Mouse (Mus musculus): Measurements from ENCODE around the gene Rbm6. TPM values are rescaled to one million over a fixed set of nuclear protein-coding genes. Genes with fewer than 3 reads are reported as not detected.

Rbm6 gene
- polyA plus RNA-seq (2012; rRNA removed; ENCODE audit: low replicate concordance), result 12.7 and 27.8 TPM in 2 replicates

GRCm38 (mm10) chr9:107873137-107873536, at the start of gene Rbm6:
Gene Rbm6, minus strand, starts transcription at chr9:107873237.

GRCm38 (mm10) chr9:107906252-107906966, 33.4 kb upstream of the Rbm6 start, which contains the start of gene Mst1r:
Gene Mst1r, plus strand, starts transcription at chr9:107906873.

DNA sequence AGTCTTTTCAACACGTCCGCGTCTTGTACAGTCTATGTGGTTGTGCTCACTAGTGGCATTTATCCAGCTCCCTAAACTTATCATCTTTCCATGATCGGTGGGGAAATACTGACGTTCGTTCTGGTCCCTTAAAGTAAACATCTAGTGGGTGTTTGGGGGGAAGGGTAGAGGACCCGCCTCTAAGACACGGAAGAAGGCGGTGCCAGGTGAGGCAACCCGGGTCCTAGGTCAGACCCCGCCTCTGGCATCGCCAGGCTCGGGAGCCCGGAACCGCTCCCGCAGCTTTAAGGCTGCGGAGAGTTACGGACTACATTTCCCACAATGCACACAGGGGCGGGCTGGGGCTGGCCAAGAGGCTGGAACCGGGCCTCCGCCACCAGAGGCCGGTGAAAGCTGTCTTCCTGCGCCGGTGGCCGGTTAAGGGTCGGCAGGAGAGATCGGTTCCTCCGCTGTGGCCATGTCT, 14.8 kb upstream of the Rbm6 start, which contains the start of gene Mon1a:
Gene Mon1a (plus strand): TSS at position 348 of the 463 bp plus-strand sequence.

DNA sequence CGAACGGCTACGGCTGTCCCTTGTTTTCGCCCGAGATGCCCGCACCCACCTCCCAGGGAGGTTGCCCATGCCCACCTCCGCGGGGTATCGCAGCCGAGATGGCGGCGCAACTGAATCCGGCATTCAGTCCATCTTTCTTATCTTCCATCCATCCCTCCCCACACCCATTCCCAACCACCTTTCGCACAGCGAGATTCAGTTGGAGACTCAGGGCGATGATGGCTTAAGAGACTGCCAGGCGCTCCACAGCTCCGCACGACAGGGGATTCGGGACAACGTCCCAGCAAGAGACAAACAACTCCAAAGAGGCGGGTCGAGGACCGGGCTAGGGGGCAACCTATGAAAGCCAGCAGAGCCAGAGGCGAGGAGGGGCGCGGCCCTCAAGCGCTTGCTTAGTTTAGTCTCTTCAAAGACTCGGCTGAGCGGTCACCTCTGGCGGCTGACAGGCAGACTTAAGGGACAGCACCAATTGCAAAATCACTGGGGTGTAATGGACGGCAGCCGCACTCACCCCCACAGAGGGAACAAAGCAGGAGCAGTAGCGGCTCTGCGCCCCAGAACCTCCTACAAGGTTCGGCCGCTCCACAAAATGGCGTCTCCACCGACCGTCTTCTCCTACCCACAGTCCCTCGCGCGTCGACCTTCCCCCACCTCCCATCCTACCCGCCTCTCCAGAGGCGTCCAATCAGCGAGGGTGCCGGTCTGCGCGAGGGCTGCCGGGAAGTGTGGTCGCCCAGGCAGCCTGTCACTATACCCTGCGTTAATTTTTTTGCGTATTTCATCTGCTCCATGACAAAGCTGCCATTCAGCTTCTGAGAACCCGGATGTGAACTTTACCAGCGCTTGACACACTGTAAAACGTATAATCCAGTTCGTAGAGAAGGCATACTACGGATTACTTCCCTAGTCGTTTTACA, 102.4 kb downstream of the Rbm6 start, which contains the start of gene Rbm5:
Gene Rbm5 (minus strand): TSS at position 623 of the 917 bp plus-strand sequence.

Other genes with a start within 250 kb of the Rbm6 start
- gene Gnai2, start 237.9 kb downstream of the Rbm6 start, polyA plus RNA-seq (2012; rRNA removed; ENCODE audit: low replicate concordance), result 728 and 772 TPM in 2 replicates
- gene Slc38a3, start 203.7 kb downstream of the Rbm6 start, polyA plus RNA-seq (2012; rRNA removed; ENCODE audit: low replicate concordance), result 13.1 and 66.0 TPM in 2 replicates
- gene Gnat1, start 193.5 kb downstream of the Rbm6 start, polyA plus RNA-seq (2012; rRNA removed; ENCODE audit: low replicate concordance), result 0.06 TPM in 1 of 2 replicates, not detected in the other
- gene Sema3f, start 162.8 kb downstream of the Rbm6 start, polyA plus RNA-seq (2012; rRNA removed; ENCODE audit: low replicate concordance), result 59.1 and 84.4 TPM in 2 replicates
- gene Rbm5, start 102.2 kb downstream of the Rbm6 start, polyA plus RNA-seq (2012; rRNA removed; ENCODE audit: low replicate concordance), result 75.3 and 160 TPM in 2 replicates
- gene Mon1a, start 14.9 kb upstream of the Rbm6 start, polyA plus RNA-seq (2012; rRNA removed; ENCODE audit: low replicate concordance), result 37.2 and 51.7 TPM in 2 replicates
- gene Mst1r, start 33.6 kb upstream of the Rbm6 start, polyA plus RNA-seq (2012; rRNA removed; ENCODE audit: low replicate concordance), result 25.5 and 40.2 TPM in 2 replicates
- not detected in 2 replicates for gene Actl11, start 55.2 kb upstream of the Rbm6 start, polyA plus RNA-seq (2012; rRNA removed; ENCODE audit: low replicate concordance)
- gene Camkv, start 62.4 kb upstream of the Rbm6 start, polyA plus RNA-seq (2012; rRNA removed; ENCODE audit: low replicate concordance), result 0.09 and 0.12 TPM in 2 replicates
- 0.79 and 1.3 TPM in 2 replicates for gene Traip, start 76.9 kb upstream of the Rbm6 start, polyA plus RNA-seq (2012; rRNA removed; ENCODE audit: low replicate concordance)
- 138 and 151 TPM in 2 replicates for gene Uba7, start 102.3 kb upstream of the Rbm6 start, polyA plus RNA-seq (2012; rRNA removed; ENCODE audit: low replicate concordance)
- 0.19 and 0.40 TPM in 2 replicates for gene Gm20661, start 109.8 kb upstream of the Rbm6 start, polyA plus RNA-seq (2012; rRNA removed; ENCODE audit: low replicate concordance)
- 31.5 and 37.3 TPM in 2 replicates for gene Inka1, start 112.6 kb upstream of the Rbm6 start, polyA plus RNA-seq (2012; rRNA removed; ENCODE audit: low replicate concordance)
- gene Cdhr4, start 119.3 kb upstream of the Rbm6 start, polyA plus RNA-seq (2012; rRNA removed; ENCODE audit: low replicate concordance), result 3.2 and 4.0 TPM in 2 replicates
- gene Gm20662, start 123.1 kb upstream of the Rbm6 start, polyA plus RNA-seq (2012; rRNA removed; ENCODE audit: low replicate concordance), result 2.6 and 3.1 TPM in 2 replicates
- gene Ip6k1, start 129.3 kb upstream of the Rbm6 start, polyA plus RNA-seq (2012; rRNA removed; ENCODE audit: low replicate concordance), result 98.0 and 170 TPM in 2 replicates
- 14.5 and 16.3 TPM in 2 replicates for gene Gmppb, start 176.0 kb upstream of the Rbm6 start, polyA plus RNA-seq (2012; rRNA removed; ENCODE audit: low replicate concordance)
- gene Amigo3, start 179.9 kb upstream of the Rbm6 start, polyA plus RNA-seq (2012; rRNA removed; ENCODE audit: low replicate concordance), result 4.0 and 4.7 TPM in 2 replicates
- 0.68 and 1.2 TPM in 2 replicates for gene Mst1, start 207.2 kb upstream of the Rbm6 start, polyA plus RNA-seq (2012; rRNA removed; ENCODE audit: low replicate concordance)
- gene Rnf123, start 210.1 kb upstream of the Rbm6 start, polyA plus RNA-seq (2012; rRNA removed; ENCODE audit: low replicate concordance), result 126 and 148 TPM in 2 replicates
- gene Apeh, start 221.4 kb upstream of the Rbm6 start, polyA plus RNA-seq (2012; rRNA removed; ENCODE audit: low replicate concordance), result 115 and 155 TPM in 2 replicates

All from mammary gland, adult 2 months (tissue).